Comparison of ENCODE assay signal across 24 mouse cellular contexts in the genomic region with DNA sequence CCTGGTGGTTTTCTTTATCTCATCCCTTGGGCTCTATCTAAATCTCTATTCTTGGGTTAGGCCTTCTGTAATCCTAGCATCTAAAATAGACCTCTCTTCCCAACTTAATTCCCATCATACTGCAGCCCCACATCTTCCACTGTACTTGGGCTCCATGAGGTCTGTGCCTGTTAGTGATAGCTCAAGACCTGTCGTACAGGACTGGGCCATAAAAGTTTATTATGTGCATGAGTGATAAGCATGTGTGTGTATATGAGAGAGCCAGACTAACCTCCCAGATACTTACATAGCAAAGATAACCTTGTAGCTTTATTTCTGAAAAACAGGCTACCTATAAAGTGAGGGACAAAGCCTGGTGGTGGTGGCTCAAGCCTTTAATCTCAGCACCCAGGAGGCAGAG. TPM values are rescaled to one million over a fixed set of nuclear protein-coding genes. Genes with fewer than 3 reads are reported as not detected.
A peak's percentile ranks its signal among the peaks of the same experiment; 100 is the strongest.
DNase-seq lines count a peak whose midpoint lies in the region; ATAC-seq lines count a peak whose summit lies in the region.
"Had no signal": no experiment of that assay in that cellular context is flagged by ENCODE, and none has a peak within 500 bp of the region (broad histone marks: within the 10 kb centered on the region; RNA-seq: fewer than 3 reads in every experiment).

No protein-coding gene starts in this region.

- no peak overlapping the region for H3K9ac ChIP-seq in midbrain, embryonic 11.5 days (ENCODE audit: low read length)
- no peak overlapping the region for H3K9ac ChIP-seq in midbrain, embryonic 13.5 days (replicated peaks)
- H3K9ac ChIP-seq in intestine, embryonic 16.5 days (ENCODE audit: low read depth, low read length): no peak overlapping the region
- no peak overlapping the region for H3K9ac ChIP-seq in hindbrain, embryonic 13.5 days
- H3K9ac ChIP-seq in forebrain, embryonic 16.5 days (replicated peaks; ENCODE audit: low read depth, low read length): no peak overlapping the region
- H3K9ac ChIP-seq: embryonic facial prominence, embryonic 13.5 days; embryonic facial prominence, embryonic 15.5 days; forebrain, embryonic 12.5 days; forebrain, postnatal 0 days had no signal

- H3K4me1 ChIP-seq in midbrain, embryonic 11.5 days (ENCODE audit: control insufficient read depth, insufficient read depth, low read length): no peaks in the 10 kb centered on the region; the same call in 1 of the 2 replicates
- H3K4me1 ChIP-seq in midbrain, embryonic 13.5 days (replicated peaks): peaks cover 9% of the 10 kb centered on the region
- H3K4me1 ChIP-seq in intestine, embryonic 16.5 days (ENCODE audit: control insufficient read depth, insufficient read depth, low read length): peaks cover 2% of the 10 kb centered on the region; the same call in 1 of the 2 replicates
- peaks cover 8% of the 10 kb centered on the region for H3K4me1 ChIP-seq in hindbrain, embryonic 13.5 days (replicated peaks)
- H3K4me1 ChIP-seq in forebrain, embryonic 16.5 days (replicated peaks; ENCODE audit: control insufficient read depth, insufficient read depth, low read length): peaks cover 2% of the 10 kb centered on the region

- peaks cover 18% of the 10 kb centered on the region for H3K27me3 ChIP-seq in midbrain, embryonic 11.5 days (ENCODE audit: control insufficient read depth, insufficient read depth, low read length)
- peaks cover 47% of the 10 kb centered on the region for H3K27me3 ChIP-seq in midbrain, embryonic 13.5 days
- peaks cover 20% of the 10 kb centered on the region for H3K27me3 ChIP-seq in intestine, embryonic 16.5 days (replicated peaks; ENCODE audit: control insufficient read depth, insufficient read depth, low read length)
- H3K27me3 ChIP-seq in hindbrain, embryonic 13.5 days: peaks cover 47% of the 10 kb centered on the region
- H3K27me3 ChIP-seq in forebrain, embryonic 16.5 days (replicated peaks; ENCODE audit: control insufficient read depth, insufficient read depth, low read length): peaks cover 17% of the 10 kb centered on the region

- no peak overlapping the region for H3K4me2 ChIP-seq in midbrain, embryonic 11.5 days
- H3K4me2 ChIP-seq in midbrain, embryonic 13.5 days (replicated peaks): no peak overlapping the region
- no peak overlapping the region for H3K4me2 ChIP-seq in intestine, embryonic 16.5 days (ENCODE audit: low read depth, low read length)
- no peak overlapping the region for H3K4me2 ChIP-seq in hindbrain, embryonic 13.5 days
- H3K4me2 ChIP-seq in forebrain, embryonic 16.5 days (ENCODE audit: low read length): no peak overlapping the region
- H3K4me2 ChIP-seq: embryonic facial prominence, embryonic 13.5 days; embryonic facial prominence, embryonic 15.5 days; forebrain, embryonic 12.5 days had no signal

- no peak for ATAC-seq in midbrain, embryonic 11.5 days (ENCODE audit: low FRiP score)
- ATAC-seq in midbrain, embryonic 13.5 days: no peak
- ATAC-seq in intestine, embryonic 16.5 days: peak; percentile 85
- ATAC-seq in hindbrain, embryonic 13.5 days (ENCODE audit: low FRiP score): no peak
- ATAC-seq in forebrain, embryonic 16.5 days: no peak
- ATAC-seq: forebrain, embryonic 14.5 days; forebrain, postnatal 0 days had no signal

- H3K9me3 ChIP-seq in midbrain, embryonic 11.5 days (ENCODE audit: control insufficient read depth, low read length): no peaks in the 10 kb centered on the region
- H3K9me3 ChIP-seq in midbrain, embryonic 13.5 days: no peaks in the 10 kb centered on the region
- no peaks in the 10 kb centered on the region for H3K9me3 ChIP-seq in intestine, embryonic 16.5 days (ENCODE audit: control insufficient read depth, low read length)
- no peaks in the 10 kb centered on the region for H3K9me3 ChIP-seq in hindbrain, embryonic 13.5 days
- H3K9me3 ChIP-seq in forebrain, embryonic 16.5 days (ENCODE audit: control insufficient read depth, low read length): no peaks in the 10 kb centered on the region
- H3K9me3 ChIP-seq: embryonic facial prominence, embryonic 13.5 days; embryonic facial prominence, embryonic 15.5 days; forebrain, embryonic 10.5 days; forebrain, embryonic 12.5 days had no signal

- 87% methylated on average over 1 of the region's 1 CpGs for WGBS in midbrain, embryonic 11.5 days
- 86% methylated on average over 1 of the region's 1 CpGs for WGBS in midbrain, embryonic 13.5 days
- 44% methylated on average over 1 of the region's 1 CpGs for WGBS in intestine, embryonic 16.5 days
- WGBS in hindbrain, embryonic 13.5 days: 97% methylated on average over 1 of the region's 1 CpGs
- 86% methylated on average over 1 of the region's 1 CpGs for WGBS in forebrain, embryonic 16.5 days

- H3K4me3 ChIP-seq in midbrain, embryonic 11.5 days (ENCODE audit: low read depth, low read length): no peak overlapping the region
- no peak overlapping the region for H3K4me3 ChIP-seq in midbrain, embryonic 13.5 days (replicated peaks)
- no peak overlapping the region for H3K4me3 ChIP-seq in intestine, embryonic 16.5 days (ENCODE audit: low read length)
- H3K4me3 ChIP-seq in hindbrain, embryonic 13.5 days: no peak overlapping the region
- no peak overlapping the region for H3K4me3 ChIP-seq in forebrain, embryonic 16.5 days (replicated peaks; ENCODE audit: low read length)
- H3K4me3 ChIP-seq: embryonic facial prominence, embryonic 13.5 days; embryonic facial prominence, embryonic 15.5 days; erythroblast, embryonic 14.5 days; forebrain, embryonic 10.5 days; forebrain, embryonic 12.5 days had no signal

- H3K36me3 ChIP-seq in midbrain, embryonic 11.5 days (ENCODE audit: control insufficient read depth, insufficient read depth, low read length): no peaks in the 10 kb centered on the region
- no peaks in the 10 kb centered on the region for H3K36me3 ChIP-seq in midbrain, embryonic 13.5 days
- no peaks in the 10 kb centered on the region for H3K36me3 ChIP-seq in intestine, embryonic 16.5 days (ENCODE audit: control insufficient read depth, insufficient read depth, low read length)
- H3K36me3 ChIP-seq in hindbrain, embryonic 13.5 days: no peaks in the 10 kb centered on the region
- no peaks in the 10 kb centered on the region for H3K36me3 ChIP-seq in forebrain, embryonic 16.5 days (ENCODE audit: control insufficient read depth, insufficient read depth)
- H3K36me3 ChIP-seq: embryonic facial prominence, embryonic 13.5 days; embryonic facial prominence, embryonic 15.5 days; forebrain, embryonic 10.5 days; forebrain, embryonic 12.5 days had no signal

- no peak overlapping the region for H3K27ac ChIP-seq in midbrain, embryonic 11.5 days (ENCODE audit: low read depth, low read length)
- no peak overlapping the region for H3K27ac ChIP-seq in midbrain, embryonic 13.5 days
- no peak overlapping the region for H3K27ac ChIP-seq in intestine, embryonic 16.5 days (ENCODE audit: low read length)
- H3K27ac ChIP-seq in hindbrain, embryonic 13.5 days: no peak overlapping the region
- H3K27ac ChIP-seq in forebrain, embryonic 16.5 days (ENCODE audit: low read length): no peak overlapping the region
- H3K27ac ChIP-seq: embryonic facial prominence, embryonic 13.5 days; embryonic facial prominence, embryonic 15.5 days; forebrain, embryonic 10.5 days; forebrain, embryonic 12.5 days had no signal

- DNase-seq in midbrain, embryonic 11.5 days (ENCODE audit: low spot score, missing footprints): peak; percentile 19
- DNase-seq: adrenal gland, adult 2 months; adrenal gland, postnatal 10 days; adrenal gland, postnatal 25 days; cerebellum, adult 11 months; cerebellum, adult 18-20 months; cerebellum, adult 8-10 months; cerebellum, adult 9-11 months; cerebellum, postnatal 14 days; cerebellum, postnatal 36 days; embryo, embryonic 11 days; forebrain, postnatal 0 days had no signal

RNA-seq across cellular contexts. Expression of gene Slc26a4, which starts 5.4 kb away (rescaled TPM):
- polyA plus RNA-seq in midbrain, embryonic 11.5 days (2014; fragmentation: Nextera tagmentation; extraction: Ambion mirVana): not detected in 2 replicates
- 0.05 TPM in 1 of 2 replicates, not detected in the other for polyA plus RNA-seq in midbrain, embryonic 13.5 days (2015; fragmentation: Nextera tagmentation; extraction: Ambion mirVana)
- polyA plus RNA-seq in intestine, embryonic 16.5 days (2015; fragmentation: Nextera tagmentation; extraction: Ambion mirVana): 0.16 and 0.17 TPM in 2 replicates
- 0.08 and 0.10 TPM in 2 replicates for polyA plus RNA-seq in hindbrain, embryonic 13.5 days (2015; fragmentation: Nextera tagmentation; extraction: Ambion mirVana)
- polyA plus RNA-seq in forebrain, embryonic 16.5 days (2015; fragmentation: Nextera tagmentation; extraction: Ambion mirVana): 0.26 TPM in 1 of 2 replicates, not detected in the other
- polyA plus RNA-seq: C2C12; embryonic facial prominence, embryonic 11.5 days; embryonic facial prominence, embryonic 13.5 days; erythroblast, embryonic 14.5 days; forebrain, embryonic 10.5 days; forebrain, embryonic 12.5 days had no signal

RNA-seq across cellular contexts. Expression of gene Cbll1, which starts 55.0 kb away (rescaled TPM):
- polyA plus RNA-seq in midbrain, embryonic 11.5 days (2014; fragmentation: Nextera tagmentation; extraction: Ambion mirVana): 26.9 and 30.4 TPM in 2 replicates
- 18.7 and 19.5 TPM in 2 replicates for polyA plus RNA-seq in midbrain, embryonic 13.5 days (2015; fragmentation: Nextera tagmentation; extraction: Ambion mirVana)
- polyA plus RNA-seq in intestine, embryonic 16.5 days (2015; fragmentation: Nextera tagmentation; extraction: Ambion mirVana): 10.9 and 12.1 TPM in 2 replicates
- polyA plus RNA-seq in hindbrain, embryonic 13.5 days (2015; fragmentation: Nextera tagmentation; extraction: Ambion mirVana): 18.3 and 18.9 TPM in 2 replicates
- 15.9 and 16.0 TPM in 2 replicates for polyA plus RNA-seq in forebrain, embryonic 16.5 days (2015; fragmentation: Nextera tagmentation; extraction: Ambion mirVana)
